Mouse (Mus musculus): ENCODE measurements around the gene Stam. TPM values are rescaled to one million over a fixed set of nuclear protein-coding genes. Genes with fewer than 3 reads are reported as not detected.
"Not testable (repeated sequence)": the region's sequence is repeated elsewhere in the genome, so short reads cannot be mapped to it uniquely, and the experiment has no call there.

Gene Stam
- polyA plus RNA-seq, 1 experiment from 2014 or later = 86.1 TPM

GRCm38 (mm10) chr2:14074221-14074901, 463 bp downstream of the Stam start:
- H3K4me3 ChIP-seq (ENCODE audit: low read depth, low read length) = peak overlapping the region; percentile 81
- peak overlapping the region; percentile 36 for H3K27ac ChIP-seq (replicated peaks; ENCODE audit: low read depth, low read length)
- H3K36me3 ChIP-seq (replicated peaks; ENCODE audit: control insufficient read depth, insufficient read depth, low read depth, low read length) = no peaks in the 10 kb centered on the region
- H3K9me3 ChIP-seq (replicated peaks; ENCODE audit: control insufficient read depth, low read length) = no peaks in the 10 kb centered on the region
- DNase-seq (ENCODE audit: low spot score) (no peak), ATAC-seq (replicated peaks; ENCODE audit: insufficient number of reproducible peaks, low FRiP score, low TSS enrichment, low read depth) (no peak)
- peak overlapping the region; percentile 65 for H3K9ac ChIP-seq (replicated peaks; ENCODE audit: low read length)
- H3K4me2 ChIP-seq (ENCODE audit: low read depth, low read length) = peak overlapping the region; percentile 57
- H3K27me3 ChIP-seq (ENCODE audit: control insufficient read depth, insufficient read depth, low read length) = no peaks in the 10 kb centered on the region
- H3K4me1 ChIP-seq (ENCODE audit: control insufficient read depth, insufficient read depth, low read length) = no peaks in the 10 kb centered on the region
- 0% methylated on average over 38 of the region's 38 CpGs for WGBS

GRCm38 (mm10) chr2:14078527-14078926, 4.6 kb downstream of the Stam start:
- H3K4me1 ChIP-seq (ENCODE audit: control insufficient read depth, insufficient read depth, low read length); H3K9ac ChIP-seq (replicated peaks; ENCODE audit: low read length); H3K4me3 ChIP-seq (ENCODE audit: low read depth, low read length); DNase-seq (ENCODE audit: low spot score); ATAC-seq (replicated peaks; ENCODE audit: insufficient number of reproducible peaks, low FRiP score, low TSS enrichment, low read depth); H3K27ac ChIP-seq (replicated peaks; ENCODE audit: low read depth, low read length); H3K27me3 ChIP-seq (ENCODE audit: control insufficient read depth, insufficient read depth, low read length); H3K4me2 ChIP-seq (ENCODE audit: low read depth, low read length); H3K9me3 ChIP-seq (replicated peaks; ENCODE audit: control insufficient read depth, low read length); H3K36me3 ChIP-seq (replicated peaks; ENCODE audit: control insufficient read depth, insufficient read depth, low read depth, low read length): not testable (repeated sequence)
- 92% methylated on average over 8 of the region's 9 CpGs for WGBS

DNA sequence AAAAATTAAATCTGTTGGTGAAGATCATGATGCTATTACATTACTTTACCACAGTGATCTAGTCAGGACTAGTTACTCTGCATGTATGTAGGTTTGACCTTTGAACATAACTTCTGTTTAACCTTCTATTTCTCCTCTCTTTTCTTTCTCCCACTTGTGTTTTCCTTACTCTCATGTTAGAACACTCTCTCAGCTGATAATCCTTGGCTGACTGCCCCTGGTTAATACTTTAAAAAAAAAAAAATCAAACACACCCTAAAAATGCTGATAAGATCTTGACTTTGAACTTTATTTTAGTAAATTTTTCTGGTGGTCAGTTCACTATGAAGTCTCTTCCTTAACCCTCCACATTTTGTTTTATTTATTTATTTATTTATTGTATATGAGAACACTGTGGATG, 26.6 kb downstream of the Stam start:
- no peaks in the 10 kb centered on the region for H3K9me3 ChIP-seq (replicated peaks; ENCODE audit: control insufficient read depth, low read length)
- no peak for ATAC-seq (replicated peaks; ENCODE audit: insufficient number of reproducible peaks, low FRiP score, low TSS enrichment, low read depth)
- no peak for DNase-seq (ENCODE audit: low spot score)
- H3K9ac ChIP-seq (replicated peaks; ENCODE audit: low read length) = no peak overlapping the region
- H3K36me3 ChIP-seq (replicated peaks; ENCODE audit: control insufficient read depth, insufficient read depth, low read depth, low read length) = no peaks in the 10 kb centered on the region; the same call in 1 of the 2 replicates
- H3K27ac ChIP-seq (replicated peaks; ENCODE audit: low read depth, low read length) = no peak overlapping the region
- H3K4me2 ChIP-seq (ENCODE audit: low read depth, low read length) = no peak overlapping the region
- no peaks in the 10 kb centered on the region for H3K27me3 ChIP-seq (ENCODE audit: control insufficient read depth, insufficient read depth, low read length)
- no peaks in the 10 kb centered on the region for H3K4me1 ChIP-seq (ENCODE audit: control insufficient read depth, insufficient read depth, low read length)
- no peak overlapping the region for H3K4me3 ChIP-seq (ENCODE audit: low read depth, low read length)

DNA sequence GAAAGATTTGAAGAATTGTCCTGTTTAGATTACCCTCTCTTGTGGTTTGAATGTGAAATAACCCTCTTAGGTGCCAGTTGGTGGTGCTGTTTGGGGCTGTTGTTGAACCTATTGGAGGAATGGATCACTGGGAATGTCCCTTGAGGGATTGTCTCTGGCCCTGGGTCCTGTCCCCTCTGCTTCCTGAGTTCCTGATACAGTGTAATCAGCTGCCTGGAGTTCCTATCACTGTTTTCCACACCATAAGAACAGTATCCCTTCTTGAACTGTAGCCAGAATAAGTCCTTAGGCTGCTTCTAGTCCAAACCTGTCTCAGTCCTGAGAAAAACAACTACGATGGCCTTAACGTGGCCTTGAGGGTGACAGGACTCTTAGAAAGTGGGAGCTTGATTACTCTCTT, 28.7 kb downstream of the Stam start:
- H3K27me3 ChIP-seq (ENCODE audit: control insufficient read depth, insufficient read depth, low read length) = no peaks in the 10 kb centered on the region
- 97% methylated on average over 2 of the region's 2 CpGs for WGBS
- no peak overlapping the region for H3K4me3 ChIP-seq (ENCODE audit: low read depth, low read length)
- no peak overlapping the region for H3K9ac ChIP-seq (replicated peaks; ENCODE audit: low read length)
- no peaks in the 10 kb centered on the region for H3K9me3 ChIP-seq (replicated peaks; ENCODE audit: control insufficient read depth, low read length)
- H3K36me3 ChIP-seq (replicated peaks; ENCODE audit: control insufficient read depth, insufficient read depth, low read depth, low read length) = no peaks in the 10 kb centered on the region
- no peak overlapping the region for H3K27ac ChIP-seq (replicated peaks; ENCODE audit: low read depth, low read length)
- DNase-seq (ENCODE audit: low spot score) = no peak
- no peak overlapping the region for H3K4me2 ChIP-seq (ENCODE audit: low read depth, low read length)
- H3K4me1 ChIP-seq (ENCODE audit: control insufficient read depth, insufficient read depth, low read length) = no peaks in the 10 kb centered on the region
- no peak for ATAC-seq (replicated peaks; ENCODE audit: insufficient number of reproducible peaks, low FRiP score, low TSS enrichment, low read depth)

DNA sequence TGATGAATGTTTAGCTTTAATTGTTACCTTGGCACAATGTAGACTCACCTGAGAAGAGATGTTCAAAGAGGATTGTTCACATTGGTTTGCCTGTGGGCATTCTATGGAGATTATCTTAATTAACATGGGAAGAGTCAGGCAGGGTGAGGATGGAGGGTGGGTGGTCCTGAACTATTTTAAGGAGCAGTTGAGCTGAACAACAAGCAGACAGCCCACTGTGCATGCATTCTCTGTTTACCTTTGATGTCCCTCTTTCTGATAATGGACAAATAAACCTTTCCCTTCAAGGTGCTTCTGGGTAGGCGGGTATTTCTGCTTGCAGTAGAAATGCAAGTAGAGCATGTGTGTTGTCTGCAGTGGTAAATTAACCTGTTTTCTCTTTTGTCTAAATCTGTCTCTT, 30.0 kb downstream of the Stam start:
- H3K4me2 ChIP-seq (ENCODE audit: low read depth, low read length) = no peak overlapping the region
- H3K27ac ChIP-seq (replicated peaks; ENCODE audit: low read depth, low read length) = no peak overlapping the region
- H3K36me3 ChIP-seq (replicated peaks; ENCODE audit: control insufficient read depth, insufficient read depth, low read depth, low read length) = no peaks in the 10 kb centered on the region
- H3K27me3 ChIP-seq (ENCODE audit: control insufficient read depth, insufficient read depth, low read length) = no peaks in the 10 kb centered on the region
- H3K9me3 ChIP-seq (replicated peaks; ENCODE audit: control insufficient read depth, low read length) = no peaks in the 10 kb centered on the region
- WGBS = 100% methylated on average over 1 of the region's 1 CpGs
- no peak overlapping the region for H3K4me3 ChIP-seq (ENCODE audit: low read depth, low read length)
- H3K9ac ChIP-seq (replicated peaks; ENCODE audit: low read length) = no peak overlapping the region
- ATAC-seq (replicated peaks; ENCODE audit: insufficient number of reproducible peaks, low FRiP score, low TSS enrichment, low read depth) (no peak), DNase-seq (ENCODE audit: low spot score) (no peak)
- H3K4me1 ChIP-seq (ENCODE audit: control insufficient read depth, insufficient read depth, low read length) = no peaks in the 10 kb centered on the region

GRCm38 (mm10) chr2:14107673-14108072, 33.8 kb downstream of the Stam start:
- no peak overlapping the region for H3K4me2 ChIP-seq (ENCODE audit: low read depth, low read length)
- ATAC-seq (replicated peaks; ENCODE audit: insufficient number of reproducible peaks, low FRiP score, low TSS enrichment, low read depth) (no peak), DNase-seq (ENCODE audit: low spot score) (no peak)
- WGBS = 88% methylated on average over 3 of the region's 3 CpGs
- H3K27ac ChIP-seq (replicated peaks; ENCODE audit: low read depth, low read length) = no peak overlapping the region
- H3K4me1 ChIP-seq (ENCODE audit: control insufficient read depth, insufficient read depth, low read length) = no peaks in the 10 kb centered on the region
- no peaks in the 10 kb centered on the region for H3K9me3 ChIP-seq (replicated peaks; ENCODE audit: control insufficient read depth, low read length)
- no peak overlapping the region for H3K9ac ChIP-seq (replicated peaks; ENCODE audit: low read length)
- H3K36me3 ChIP-seq (replicated peaks; ENCODE audit: control insufficient read depth, insufficient read depth, low read depth, low read length) = no peaks in the 10 kb centered on the region
- no peak overlapping the region for H3K4me3 ChIP-seq (ENCODE audit: low read depth, low read length)
- no peaks in the 10 kb centered on the region for H3K27me3 ChIP-seq (ENCODE audit: control insufficient read depth, insufficient read depth, low read length)

GRCm38 (mm10) chr2:14126387-14126786, 52.5 kb downstream of the Stam start:
- 91% methylated on average over 6 of the region's 6 CpGs for WGBS
- H3K9ac ChIP-seq (replicated peaks; ENCODE audit: low read length) = no peak overlapping the region
- H3K27me3 ChIP-seq (ENCODE audit: control insufficient read depth, insufficient read depth, low read length) = no peaks in the 10 kb centered on the region
- no peak overlapping the region for H3K4me2 ChIP-seq (ENCODE audit: low read depth, low read length)
- DNase-seq (ENCODE audit: low spot score) (no peak), ATAC-seq (replicated peaks; ENCODE audit: insufficient number of reproducible peaks, low FRiP score, low TSS enrichment, low read depth) (no peak)
- H3K36me3 ChIP-seq (replicated peaks; ENCODE audit: control insufficient read depth, insufficient read depth, low read depth, low read length) = no peaks in the 10 kb centered on the region; the same call in 1 of the 2 replicates
- no peak overlapping the region for H3K27ac ChIP-seq (replicated peaks; ENCODE audit: low read depth, low read length)
- H3K4me1 ChIP-seq (ENCODE audit: control insufficient read depth, insufficient read depth, low read length) = no peaks in the 10 kb centered on the region
- H3K9me3 ChIP-seq (replicated peaks; ENCODE audit: control insufficient read depth, low read length) = no peaks in the 10 kb centered on the region
- H3K4me3 ChIP-seq (ENCODE audit: low read depth, low read length) = no peak overlapping the region

DNA sequence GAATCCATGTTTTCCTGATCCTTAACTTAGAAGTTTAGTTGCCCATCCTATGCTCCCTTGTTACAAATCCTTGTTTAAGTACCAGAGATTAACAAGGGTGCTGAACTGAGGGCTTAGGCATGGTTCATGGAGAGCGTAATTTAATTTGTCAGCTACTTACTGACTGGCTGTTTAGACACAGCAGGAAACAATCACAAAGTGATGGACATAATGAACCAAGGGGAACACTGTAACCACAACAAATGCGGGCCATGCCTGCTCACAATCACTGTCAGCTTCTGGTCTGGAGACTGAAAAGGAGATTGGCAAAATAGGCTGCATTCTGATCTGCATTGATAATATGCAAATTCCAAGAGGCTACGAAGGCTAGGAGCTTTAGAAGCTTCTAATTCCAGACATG, 53.7 kb downstream of the Stam start:
- no peaks in the 10 kb centered on the region; the same call in 1 of the 2 replicates for H3K36me3 ChIP-seq (replicated peaks; ENCODE audit: control insufficient read depth, insufficient read depth, low read depth, low read length)
- H3K4me1 ChIP-seq (ENCODE audit: control insufficient read depth, insufficient read depth, low read length) = no peaks in the 10 kb centered on the region
- DNase-seq (ENCODE audit: low spot score) (peak; percentile 38), ATAC-seq (replicated peaks; ENCODE audit: insufficient number of reproducible peaks, low FRiP score, low TSS enrichment, low read depth) (no peak; the same call in 1 of the 2 replicates)
- H3K9me3 ChIP-seq (replicated peaks; ENCODE audit: control insufficient read depth, low read length) = no peaks in the 10 kb centered on the region
- 61% methylated on average over 3 of the region's 3 CpGs for WGBS
- no peaks in the 10 kb centered on the region for H3K27me3 ChIP-seq (ENCODE audit: control insufficient read depth, insufficient read depth, low read length)
- no peak overlapping the region for H3K4me2 ChIP-seq (ENCODE audit: low read depth, low read length)
- no peak overlapping the region for H3K9ac ChIP-seq (replicated peaks; ENCODE audit: low read length)
- no peak overlapping the region for H3K4me3 ChIP-seq (ENCODE audit: low read depth, low read length)
- no peak overlapping the region for H3K27ac ChIP-seq (replicated peaks; ENCODE audit: low read depth, low read length)

Data from embryonic facial prominence, embryonic 11.5 days (tissue).